Mouse (Mus musculus) megakaryocyte, embryonic 14.5 days (primary cell): ENCODE results near the gene Gm2115.

ENCODE experiments used
- FLI1 ChIP-seq: IDR thresholded peaks from 2 replicates; pipeline ENCODE4 v1.6.1; 2012; ENCODE audit warnings: low read length, inconsistent platforms, mixed read lengths
- GATA1 ChIP-seq: IDR thresholded peaks from 3 replicates; pipeline ENCODE4 v1.6.1; 2012; ENCODE audit warnings: mixed read lengths, low read length, inconsistent platforms, borderline replicate concordance

DNA sequence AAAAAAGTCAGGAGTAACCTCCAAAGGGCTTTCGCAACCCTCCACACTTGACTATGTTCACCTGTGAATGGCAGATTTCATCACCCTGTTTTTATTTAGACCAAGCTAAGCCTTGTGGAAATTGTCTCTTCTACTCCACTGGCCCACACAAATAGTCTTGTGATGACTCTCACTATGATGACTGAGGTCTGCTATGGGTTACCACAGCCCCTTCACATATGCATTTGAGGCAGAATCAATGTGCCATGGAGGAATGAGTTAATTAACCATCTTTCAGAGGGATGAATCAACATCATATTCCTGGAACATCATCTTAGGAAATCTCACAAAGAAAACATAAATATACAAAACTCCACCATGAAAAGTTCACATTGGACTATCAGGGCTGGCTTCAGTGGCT, 25.6 kb upstream of the Gm2115 start:
- TF ChIP-seq GATA1 (no peak), FLI1 (no peak)
